Comparison of ENCODE assay signal across 9 mouse cellular contexts in the genomic region with DNA sequence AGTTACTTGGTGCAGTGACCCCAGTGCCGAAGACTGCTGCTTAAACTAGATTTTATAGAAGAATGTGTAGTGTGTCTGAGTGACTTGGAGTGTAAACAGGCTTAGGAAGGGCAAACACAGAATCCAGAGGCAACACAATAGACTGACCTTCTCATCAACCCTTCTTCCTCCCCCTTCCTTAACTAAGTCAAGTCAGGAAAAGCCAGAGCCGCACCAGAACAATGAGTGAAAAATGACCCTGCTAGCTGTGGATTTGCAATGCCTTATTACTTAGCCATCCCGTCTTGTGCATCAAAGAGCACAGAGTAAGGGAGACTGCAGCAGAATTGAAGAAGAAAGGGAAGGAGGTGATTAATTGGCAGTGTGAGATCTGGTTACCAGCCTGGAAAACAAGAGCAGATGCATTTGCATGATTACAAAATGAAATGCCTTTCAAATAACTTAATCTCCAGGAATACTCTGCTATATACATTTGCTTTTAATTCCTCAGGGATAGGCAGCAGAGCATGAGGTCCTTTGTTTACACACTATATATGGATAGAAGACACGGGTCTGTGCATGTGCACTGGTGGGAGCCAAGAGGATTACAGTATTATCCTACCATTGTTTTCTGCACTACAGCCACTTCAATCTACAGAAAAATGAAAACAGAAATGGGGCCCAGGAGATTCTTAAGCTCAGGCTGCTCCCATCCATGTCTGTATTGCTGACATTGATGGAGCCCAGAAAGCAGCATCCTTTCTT.
DNase-seq lines count a peak whose midpoint lies in the region; ATAC-seq lines count a peak whose summit lies in the region.
"Had no signal": no experiment of that assay in that cellular context is flagged by ENCODE, and none has a peak within 500 bp of the region (broad histone marks: within the 10 kb centered on the region; RNA-seq: fewer than 3 reads in every experiment).

No protein-coding gene starts in this region.

- no peaks in the 10 kb centered on the region for H3K36me3 ChIP-seq in forebrain, embryonic 10.5 days (replicated peaks)
- no peaks in the 10 kb centered on the region for H3K36me3 ChIP-seq in hindbrain, embryonic 15.5 days
- H3K36me3 ChIP-seq in midbrain, embryonic 12.5 days: no peaks in the 10 kb centered on the region

- WGBS in forebrain, embryonic 10.5 days: 3% methylated on average over 4 of the region's 4 CpGs
- WGBS in hindbrain, embryonic 15.5 days: 9% methylated on average over 4 of the region's 4 CpGs
- WGBS in midbrain, embryonic 12.5 days: 4% methylated on average over 4 of the region's 4 CpGs

- no peak overlapping the region for H3K4me3 ChIP-seq in forebrain, embryonic 10.5 days
- H3K4me3 ChIP-seq in hindbrain, embryonic 15.5 days: no peak overlapping the region
- no peak overlapping the region for H3K4me3 ChIP-seq in midbrain, embryonic 12.5 days

- peak overlapping the region; percentile 62 for H3K27ac ChIP-seq in forebrain, embryonic 10.5 days
- H3K27ac ChIP-seq in hindbrain, embryonic 15.5 days (replicated peaks): peak overlapping the region; percentile 54
- H3K27ac ChIP-seq in midbrain, embryonic 12.5 days (replicated peaks): peak overlapping the region; percentile 76

- H3K4me2 ChIP-seq in hindbrain, embryonic 15.5 days: no peak overlapping the region
- no peak overlapping the region for H3K4me2 ChIP-seq in midbrain, embryonic 12.5 days (replicated peaks)

- no peak overlapping the region for H3K9ac ChIP-seq in hindbrain, embryonic 15.5 days
- H3K9ac ChIP-seq in midbrain, embryonic 12.5 days (replicated peaks): no peak overlapping the region

- ATAC-seq in hindbrain, embryonic 15.5 days (ENCODE audit: low FRiP score, low read depth): peak; percentile 83
- peak; percentile 95 for ATAC-seq in midbrain, embryonic 12.5 days (ENCODE audit: low FRiP score, low read depth)

- DNase-seq in embryo, embryonic 10 days (ENCODE audit: low spot score): peak; percentile 86
- DNase-seq in forebrain, embryonic 10.5 days (ENCODE audit: extremely low spot score, low spot score): peak; percentile 61
- DNase-seq in layer of hippocampus, adult 9-11 months: no peak
- DNase-seq in urinary bladder, postnatal 4 days (ENCODE audit: low spot score in 2 of 2): no peak
- DNase-seq in adrenal gland, postnatal 10 days: no peak
- no peak for DNase-seq in left cerebral cortex, adult 9 months (ENCODE audit: low spot score in 2 of 2)
- DNase-seq: cerebellum, adult 9-11 months had no signal

- peaks cover 39% of the 10 kb centered on the region for H3K4me1 ChIP-seq in forebrain, embryonic 10.5 days
- peaks cover 11% of the 10 kb centered on the region for H3K4me1 ChIP-seq in hindbrain, embryonic 15.5 days (replicated peaks)
- peaks cover 13% of the 10 kb centered on the region for H3K4me1 ChIP-seq in midbrain, embryonic 12.5 days

- H3K9me3 ChIP-seq in forebrain, embryonic 10.5 days: no peaks in the 10 kb centered on the region
- H3K9me3 ChIP-seq in hindbrain, embryonic 15.5 days: no peaks in the 10 kb centered on the region
- no peaks in the 10 kb centered on the region for H3K9me3 ChIP-seq in midbrain, embryonic 12.5 days

- no peaks in the 10 kb centered on the region for H3K27me3 ChIP-seq in forebrain, embryonic 10.5 days (ENCODE audit: poor library complexity, severe bottlenecking)
- no peaks in the 10 kb centered on the region for H3K27me3 ChIP-seq in hindbrain, embryonic 15.5 days
- H3K27me3 ChIP-seq in midbrain, embryonic 12.5 days: no peaks in the 10 kb centered on the region

Comparison
In these comparisons a context has a peak if more than half of its experiments do, and no peak if none do; other contexts are left out.
1. DNase-seq: peak in embryo, embryonic 10 days (single experiment) and forebrain, embryonic 10.5 days (single experiment); none in layer of hippocampus, adult 9-11 months (single experiment), urinary bladder, postnatal 4 days (0 of 2), adrenal gland, postnatal 10 days (single experiment) and left cerebral cortex, adult 9 months (0 of 2).
2. Peak in every context shown above with its lines, with median percentiles within 50 percentile points of each other: H3K27ac ChIP-seq.